Mouse (Mus musculus) forelimb bud, embryonic 11.5 days (tissue): ENCODE results near the gene Lingo1.

Experiments used
- DNase-seq: peaks from one replicate; pipeline ENCODE4 v3.0.0-alpha.2; 2012; ENCODE audit warnings: low read depth, low spot score

Gene Lingo1

GRCm38 (mm10) chr9:56635498-56636121 is 160.7 kb downstream of the Lingo1 start:
- peak; percentile 37 for DNase-seq

GRCm38 (mm10) chr9:56635121-56635497 is 161.2 kb downstream of the Lingo1 start:
- DNase-seq = no peak

DNA sequence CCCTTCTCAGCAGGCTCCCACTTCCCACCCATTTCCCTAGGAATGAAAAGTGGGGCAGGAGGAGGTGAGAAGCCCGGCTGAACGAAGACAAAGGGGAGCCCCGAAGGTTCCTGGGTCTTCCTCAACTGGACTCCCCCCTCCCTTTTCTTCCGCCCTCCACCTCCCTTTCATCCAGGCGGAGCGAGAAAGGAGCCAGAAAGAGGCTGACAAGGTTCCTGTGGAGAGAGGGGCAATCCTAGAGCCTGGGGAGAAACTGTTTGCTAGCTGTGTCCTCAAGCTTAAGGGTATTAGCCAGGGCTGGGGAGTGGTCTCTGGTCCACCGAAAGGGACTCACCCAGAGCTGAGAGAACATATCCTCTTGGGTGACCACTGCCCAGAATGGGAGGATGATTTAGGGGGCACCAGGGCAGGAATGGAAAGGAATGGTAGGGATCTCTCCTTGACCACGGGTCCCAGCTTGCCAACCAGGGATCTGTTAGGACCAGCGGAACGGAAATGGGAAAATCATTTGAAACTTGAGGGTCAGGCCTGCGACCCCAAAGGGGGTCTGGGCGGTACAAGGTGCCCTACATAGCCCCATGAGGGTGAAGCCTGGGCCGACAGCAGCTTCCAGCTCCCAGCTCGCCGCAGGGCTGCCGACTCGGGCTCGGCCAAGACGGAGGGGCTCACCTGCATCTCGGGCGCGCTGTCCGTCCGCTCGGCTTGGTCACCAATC is 161.7 kb downstream of the Lingo1 start:
- DNase-seq = no peak

GRCm38 (mm10) chr9:56633449-56634225 is 162.6 kb downstream of the Lingo1 start:
- no peak for DNase-seq

GRCm38 (mm10) chr9:56630945-56631344 is 165.3 kb downstream of the Lingo1 start:
- no peak for DNase-seq

DNA sequence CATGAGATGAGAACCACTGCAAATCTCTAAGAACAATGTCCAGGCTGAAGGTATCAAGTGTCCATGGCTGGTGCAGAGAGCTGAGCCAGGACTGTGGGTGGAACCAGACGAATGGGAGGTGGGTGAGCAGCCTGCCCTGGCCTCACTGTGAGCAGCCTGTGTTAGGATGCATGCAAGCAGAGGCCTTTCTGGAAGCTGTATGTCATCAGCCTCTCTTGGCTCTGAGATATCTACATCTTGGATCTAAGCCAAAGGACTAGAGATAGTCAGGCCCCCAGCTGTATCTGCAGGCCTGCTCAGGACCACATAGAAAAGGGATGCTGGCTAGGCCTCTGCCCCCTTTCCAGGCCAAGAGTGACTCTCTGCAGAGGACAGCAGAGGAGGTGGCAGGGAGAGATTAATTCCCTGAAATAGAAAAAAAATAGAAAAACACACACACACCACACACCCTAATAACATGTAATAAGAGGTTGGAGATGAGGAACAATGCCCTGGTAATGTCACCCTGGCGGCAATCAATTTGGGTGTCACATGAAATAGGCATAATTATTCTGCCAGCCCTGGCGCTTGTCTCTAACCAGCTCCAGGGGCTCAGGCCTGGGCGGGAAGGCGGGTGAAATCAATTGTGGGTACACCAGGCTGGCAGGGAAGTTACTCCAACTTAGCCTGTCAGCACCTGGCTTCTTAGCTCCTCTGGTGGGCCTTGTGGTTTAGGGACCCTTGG is 166.4 kb downstream of the Lingo1 start:
- DNase-seq = no peak

DNA sequence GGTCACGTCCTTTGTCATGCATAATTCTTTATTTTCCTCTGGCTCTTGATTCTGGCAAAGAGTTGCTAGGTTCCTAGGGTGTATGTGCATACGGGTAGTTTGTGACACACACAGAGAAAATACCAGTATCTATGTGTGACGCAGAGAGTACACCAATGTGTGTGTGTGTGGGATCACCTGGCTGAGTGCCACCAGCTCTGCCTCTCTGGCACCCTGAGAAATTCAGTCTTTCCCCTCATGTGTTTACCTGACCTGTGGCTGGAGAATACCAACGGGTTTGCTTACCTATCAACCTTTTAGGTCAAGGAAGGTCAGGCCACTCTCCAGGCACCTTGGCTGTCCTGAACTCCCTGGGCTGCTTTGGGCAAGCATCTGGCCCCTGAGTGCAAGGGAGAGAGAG is 169.0 kb downstream of the Lingo1 start:
- no peak for DNase-seq

- no peak for DNase-seq
These were observed 171.3 kb downstream of the Lingo1 start for GRCm38 (mm10) chr9:56624923-56625322.

- no peak for DNase-seq
These were observed 172.9 kb downstream of the Lingo1 start for GRCm38 (mm10) chr9:56623361-56623760.

DNA sequence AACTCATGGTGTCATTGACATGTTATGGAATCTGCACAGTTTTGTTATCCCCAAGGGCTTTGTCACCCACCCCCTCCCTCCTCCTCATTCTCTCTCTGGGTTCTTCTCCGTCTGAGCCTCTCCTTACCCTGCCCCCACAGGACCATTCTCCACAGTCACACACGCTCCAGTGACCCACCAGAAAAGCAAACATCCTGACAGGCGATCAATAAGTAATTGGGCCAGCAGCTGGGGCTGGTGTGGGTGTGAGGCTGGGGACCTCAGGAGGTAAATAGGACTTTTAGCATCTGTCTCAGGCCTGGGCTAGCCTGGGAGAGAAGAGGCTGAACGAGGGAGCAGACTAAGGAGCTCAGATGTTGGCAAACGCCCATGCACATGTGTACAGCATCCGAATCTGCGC is 173.5 kb downstream of the Lingo1 start:
- DNase-seq = no peak

DNA sequence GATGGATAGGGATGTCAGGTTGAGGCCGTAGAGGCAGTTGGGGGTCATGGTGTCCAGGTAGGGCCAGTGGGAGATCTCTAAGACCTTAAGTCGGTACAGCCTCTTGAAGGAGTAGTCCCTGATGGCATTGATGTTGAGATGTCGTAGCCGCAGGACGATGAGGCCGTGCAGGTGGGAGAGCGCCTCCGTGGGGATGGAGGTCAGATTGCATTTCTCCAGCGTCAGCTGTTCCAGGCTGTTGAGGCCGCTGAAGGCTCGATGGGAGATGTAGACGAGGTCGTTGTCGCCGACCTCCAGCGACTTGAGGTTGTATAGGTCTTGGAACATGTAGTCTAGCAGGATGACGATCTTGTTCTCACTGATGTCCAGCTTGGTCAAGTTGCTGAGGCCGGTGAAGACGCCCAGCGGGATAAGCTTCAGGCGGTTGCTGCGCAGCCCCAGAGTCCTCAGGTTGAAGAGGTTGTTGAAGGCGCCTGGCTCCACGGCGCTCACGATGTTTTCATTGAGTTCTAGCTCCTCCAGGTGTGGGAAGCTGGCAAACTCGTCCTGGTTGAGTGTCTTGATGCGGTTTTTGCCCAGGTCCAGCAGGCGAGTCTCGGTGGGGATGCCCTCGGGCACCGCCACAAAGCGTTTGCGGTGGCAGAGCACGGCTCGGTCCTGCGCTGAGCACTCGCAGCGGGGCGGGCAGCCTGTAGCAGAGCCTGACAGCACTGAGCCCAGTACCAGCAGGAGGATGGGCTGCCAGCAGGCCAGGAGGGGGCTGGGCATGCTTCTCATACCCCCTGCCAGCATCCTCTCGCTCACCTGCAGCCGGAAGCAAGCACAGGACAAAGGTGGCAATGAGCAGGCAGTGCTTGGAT is 175.5 kb downstream of the Lingo1 start:
- DNase-seq = no peak

GRCm38 (mm10) chr9:56619715-56620114 is 176.6 kb downstream of the Lingo1 start:
- no peak for DNase-seq

GRCm38 (mm10) chr9:56618660-56619059 is 177.6 kb downstream of the Lingo1 start:
- DNase-seq = no peak

GRCm38 (mm10) chr9:56616061-56616460 is 180.2 kb downstream of the Lingo1 start:
- no peak for DNase-seq

GRCm38 (mm10) chr9:56612798-56613183 is 183.5 kb downstream of the Lingo1 start:
- peak; percentile 63 for DNase-seq

DNA sequence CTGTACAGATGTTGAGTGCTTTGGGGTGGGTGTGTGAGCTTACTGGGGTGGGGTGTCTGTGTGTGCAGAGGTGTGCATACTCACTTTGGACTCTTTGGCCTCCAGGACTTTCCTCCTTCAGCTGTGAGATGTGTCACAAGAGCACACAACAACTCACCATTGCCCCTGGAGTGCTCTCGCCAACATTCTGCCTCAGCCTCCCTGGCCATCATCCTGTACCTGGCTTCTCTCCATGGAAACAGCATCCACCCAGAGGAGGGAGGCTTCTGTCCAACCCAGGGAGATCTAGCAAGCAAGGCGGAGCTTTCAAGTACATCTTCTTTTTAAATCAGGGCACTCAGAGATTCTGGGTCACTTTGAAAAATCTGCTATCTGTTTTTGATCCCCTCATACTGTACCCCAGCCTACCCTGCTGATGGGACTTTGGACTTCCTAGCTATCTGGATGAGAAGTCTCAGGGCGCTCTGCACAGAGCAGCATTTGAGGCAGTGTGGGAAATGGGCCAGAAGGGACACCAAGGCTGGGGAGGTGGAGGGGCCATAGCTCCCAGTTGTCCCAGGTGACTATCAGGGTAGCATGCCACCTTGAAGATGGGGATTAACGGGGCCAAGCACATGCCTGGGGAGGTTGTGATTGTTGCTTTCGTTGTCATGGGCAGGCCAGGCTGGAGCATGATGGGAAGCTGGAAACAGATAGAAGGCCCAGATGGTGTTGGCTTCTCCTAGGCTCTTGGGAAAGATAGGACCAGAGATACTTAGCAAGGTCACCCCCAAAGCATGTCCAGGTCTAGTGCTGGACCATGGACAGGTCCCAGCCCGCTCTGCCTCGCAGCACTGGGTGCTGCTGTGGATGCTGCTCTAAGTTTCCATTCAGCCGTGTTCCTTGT is 184.1 kb downstream of the Lingo1 start:
- no peak for DNase-seq

DNA sequence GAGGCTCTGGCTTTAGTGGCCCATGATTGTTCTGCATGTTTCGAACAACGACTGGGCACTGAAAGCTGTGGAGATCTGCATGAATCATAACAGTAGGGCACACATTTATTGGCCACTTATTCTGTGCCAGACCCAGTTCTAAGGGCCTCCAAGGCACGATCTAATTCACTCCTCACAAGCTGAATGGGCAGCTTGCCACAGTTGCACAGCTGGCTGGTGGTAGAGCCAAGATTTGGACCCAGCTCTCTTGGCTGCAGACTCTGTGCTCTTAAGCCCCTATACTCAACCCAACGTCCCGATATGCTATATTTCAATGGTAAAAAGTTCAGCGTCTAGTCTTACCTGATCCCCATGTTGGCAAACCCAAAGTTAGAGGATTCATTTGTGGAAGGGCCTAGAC is 185.3 kb downstream of the Lingo1 start:
- DNase-seq = no peak

GRCm38 (mm10) chr9:56610466-56610865 is 185.8 kb downstream of the Lingo1 start:
- no peak for DNase-seq

DNA sequence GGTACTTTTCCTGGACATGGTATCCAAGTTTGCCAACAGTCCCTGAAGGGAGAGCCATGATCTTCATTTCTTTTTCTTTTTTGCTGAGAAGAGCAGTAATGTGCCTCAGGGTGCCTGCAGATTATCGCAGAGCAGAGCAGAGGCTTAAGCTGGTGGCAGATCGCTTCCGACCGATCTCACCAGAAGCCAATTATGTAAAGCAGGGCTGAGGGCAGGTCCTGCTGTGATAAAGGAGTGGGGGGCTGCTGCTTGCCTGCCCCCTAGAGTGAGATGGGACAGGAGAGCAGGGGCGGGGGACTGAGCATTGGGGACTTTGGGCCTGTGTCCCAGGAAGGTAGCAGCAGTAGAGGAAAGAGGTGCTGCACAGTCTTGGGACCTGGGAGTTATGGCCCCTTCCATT is 186.8 kb downstream of the Lingo1 start:
- no peak for DNase-seq

DNA sequence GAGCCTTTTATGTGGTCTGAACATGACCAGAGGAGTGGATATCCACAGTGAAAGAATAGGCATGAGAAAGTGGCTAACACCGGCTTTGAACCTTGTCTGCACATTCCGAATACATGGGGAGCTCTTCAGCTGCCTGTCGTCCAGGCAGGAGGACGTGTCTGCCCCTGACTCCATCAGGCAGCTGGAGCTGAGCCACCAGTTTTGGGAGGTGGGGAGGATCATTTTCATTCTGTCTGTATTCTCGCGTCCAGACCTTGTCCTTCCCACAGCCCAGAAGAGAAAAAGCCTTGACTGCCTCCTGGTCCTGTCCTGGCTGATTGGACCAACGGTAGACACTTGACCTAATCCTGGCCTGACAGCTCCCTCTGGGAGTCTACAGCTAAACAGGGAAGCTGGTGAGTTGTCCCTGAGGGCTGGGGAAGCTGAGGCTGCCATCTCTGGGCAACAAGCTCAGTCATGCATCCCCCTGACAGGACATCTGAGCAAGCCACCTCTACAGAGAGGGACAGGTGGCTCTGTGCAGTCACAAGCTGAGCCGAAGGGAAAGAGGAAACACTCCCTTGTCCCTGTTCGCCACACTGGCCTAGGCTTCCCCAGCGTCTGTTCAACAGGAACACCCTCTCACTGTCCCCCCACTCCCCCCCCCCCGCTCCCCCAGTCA is 187.4 kb downstream of the Lingo1 start:
- DNase-seq = no peak
